Mouse (Mus musculus): Measurements from ENCODE around the gene Hoxa5.

The Hoxa5 gene

GRCm38 (mm10) chr6:52177061-52177735 lies 27.2 kb downstream of the Hoxa5 start, which contains the start of gene 5730596B20Rik:
Gene 5730596B20Rik (plus strand): TSS chr6:52177498.
- DNase-seq (ENCODE audit: low spot score): no peak

GRCm38 (mm10) chr6:52176391-52176790 lies 28.0 kb downstream of the Hoxa5 start:
- DNase-seq (ENCODE audit: low spot score): no peak

GRCm38 (mm10) chr6:52175864-52176263 lies 28.5 kb downstream of the Hoxa5 start:
- no peak for DNase-seq (ENCODE audit: low spot score)

- no peak for DNase-seq (ENCODE audit: low spot score)
These were observed 29.2 kb downstream of the Hoxa5 start for GRCm38 (mm10) chr6:52174968-52175751.

GRCm38 (mm10) chr6:52173648-52174047 lies 30.7 kb downstream of the Hoxa5 start:
- no peak for DNase-seq (ENCODE audit: low spot score)

- DNase-seq (ENCODE audit: low spot score): peak; percentile 56
These were observed 31.9 kb downstream of the Hoxa5 start for GRCm38 (mm10) chr6:52172501-52172900.

GRCm38 (mm10) chr6:52171938-52172337 lies 32.4 kb downstream of the Hoxa5 start:
- no peak for DNase-seq (ENCODE audit: low spot score)

GRCm38 (mm10) chr6:52171331-52171730 lies 33.1 kb downstream of the Hoxa5 start:
- no peak for DNase-seq (ENCODE audit: low spot score)

- no peak for DNase-seq (ENCODE audit: low spot score)
These were observed 33.5 kb downstream of the Hoxa5 start for GRCm38 (mm10) chr6:52170898-52171223.

- DNase-seq (ENCODE audit: low spot score): no peak
These were observed 34.1 kb downstream of the Hoxa5 start for GRCm38 (mm10) chr6:52170166-52170897.

GRCm38 (mm10) chr6:52169499-52170165 lies 34.8 kb downstream of the Hoxa5 start:
- no peak for DNase-seq (ENCODE audit: low spot score)

GRCm38 (mm10) chr6:52168191-52169055 lies 36.0 kb downstream of the Hoxa5 start:
- DNase-seq (ENCODE audit: low spot score): no peak

- DNase-seq (ENCODE audit: low spot score): no peak
These were observed 36.6 kb downstream of the Hoxa5 start for GRCm38 (mm10) chr6:52167736-52168161.

- no peak for DNase-seq (ENCODE audit: low spot score)
These were observed 37.2 kb downstream of the Hoxa5 start for GRCm38 (mm10) chr6:52167176-52167575.

- no peak for DNase-seq (ENCODE audit: low spot score)
These were observed 37.8 kb downstream of the Hoxa5 start for GRCm38 (mm10) chr6:52166431-52167077.

GRCm38 (mm10) chr6:52165441-52166370 lies 38.7 kb downstream of the Hoxa5 start:
- DNase-seq (ENCODE audit: low spot score): no peak

GRCm38 (mm10) chr6:52164626-52165440 lies 39.6 kb downstream of the Hoxa5 start, which contains the start of gene Hoxa2:
Gene Hoxa2 (minus strand): TSS chr6:52164831.
- DNase-seq (ENCODE audit: low spot score): no peak

GRCm38 (mm10) chr6:52164051-52164625 lies 40.2 kb downstream of the Hoxa5 start:
- no peak for DNase-seq (ENCODE audit: low spot score)
